Mouse (Mus musculus): ENCODE measurements around the gene Prss53. TPM values are rescaled to one million over a fixed set of nuclear protein-coding genes. Genes with fewer than 3 reads are reported as not detected.
"Not testable (repeated sequence)": the region's sequence is repeated elsewhere in the genome, so short reads cannot be mapped to it uniquely, and the experiment has no call there.

Gene Prss53
- total RNA-seq, 4 experiments from 2014 or later = 2.0 to 4.0 (median 2.8) TPM

DNA sequence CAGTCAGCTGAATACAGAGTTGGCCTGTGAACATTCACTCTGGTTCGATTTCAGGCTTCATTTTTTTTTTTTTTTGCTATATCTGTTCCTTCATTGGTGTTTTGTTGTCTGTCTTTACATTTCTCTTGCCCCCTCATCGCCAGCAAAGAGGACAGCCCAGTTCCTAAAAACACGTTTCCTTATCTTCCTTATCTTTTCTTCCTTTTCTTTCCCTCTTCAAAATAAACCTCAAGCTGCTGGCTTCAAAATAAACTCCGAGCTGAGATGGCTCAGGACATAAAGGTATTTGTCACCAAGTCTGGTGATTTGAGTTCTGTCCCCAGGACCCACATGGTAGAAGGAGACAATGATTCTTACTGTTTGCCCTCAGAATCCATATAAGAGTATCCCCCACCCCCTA, 22.2 kb upstream of the Prss53 start:
- DNase-seq (ENCODE audit: low spot score in 2 of 2) = no peak

- peak; percentile 82 to 84 for DNase-seq (ENCODE audit: low spot score in 2 of 2)
Measured at GRCm38 (mm10) chr7:127912190-127912871, 21.6 kb upstream of the Prss53 start, which contains the start of gene Kat8. Gene Kat8, plus strand, starts transcription at chr7:127912516.

GRCm38 (mm10) chr7:127908656-127909055, 17.9 kb upstream of the Prss53 start:
- DNase-seq (ENCODE audit: low spot score in 2 of 2) = no peak

- DNase-seq (ENCODE audit: low spot score in 2 of 2) = no peak
Measured at GRCm38 (mm10) chr7:127907939-127908338, 17.2 kb upstream of the Prss53 start.

- DNase-seq (ENCODE audit: low spot score in 2 of 2) = peak; percentile 68 to 78
Measured at GRCm38 (mm10) chr7:127903971-127904796, 13.4 kb upstream of the Prss53 start, which contains the start of gene Bckdk. Gene Bckdk, plus strand, starts transcription at chr7:127904082.

DNA sequence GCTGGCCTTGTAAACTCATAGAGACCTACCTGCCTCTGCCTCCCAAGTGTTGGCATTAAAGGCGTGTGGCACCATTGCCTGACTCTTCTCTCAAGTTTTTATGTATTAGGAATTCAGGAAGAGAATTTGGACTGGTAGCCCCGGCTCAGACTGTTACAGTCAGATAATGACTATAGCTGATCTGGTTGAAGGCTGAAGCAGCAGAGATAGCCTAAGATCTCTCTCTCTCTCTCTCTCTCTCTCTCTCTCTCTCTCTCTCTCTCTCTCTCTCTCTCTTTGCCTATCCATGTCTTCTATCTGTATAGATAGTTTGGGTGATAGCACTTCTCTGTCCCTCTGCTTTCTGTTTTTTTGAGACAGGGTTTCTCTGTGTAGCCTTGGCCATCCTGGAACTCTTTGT, 11.0 kb upstream of the Prss53 start:
- no peak for DNase-seq (ENCODE audit: low spot score in 2 of 2)

DNA sequence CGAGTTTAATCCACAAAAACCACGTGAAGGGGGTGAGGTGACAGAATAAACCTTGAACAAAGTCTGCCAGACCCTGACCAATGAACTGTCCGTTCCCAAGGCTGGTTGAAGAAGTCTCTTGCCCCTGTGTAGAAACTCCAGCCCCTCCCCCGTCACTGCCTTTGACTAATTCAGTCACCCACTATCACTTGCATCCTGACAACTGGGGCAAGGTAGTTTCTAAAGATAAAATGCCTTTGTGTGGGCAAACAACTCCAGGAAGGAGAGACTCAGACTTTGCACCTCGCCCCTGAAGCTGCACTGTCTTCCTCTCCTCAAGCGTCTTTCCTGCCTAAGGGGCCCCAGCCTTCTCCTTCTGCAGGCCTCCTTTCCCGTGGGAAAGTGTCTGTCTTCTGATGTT, 9.2 kb upstream of the Prss53 start:
- no peak for DNase-seq (ENCODE audit: low spot score in 2 of 2)

DNA sequence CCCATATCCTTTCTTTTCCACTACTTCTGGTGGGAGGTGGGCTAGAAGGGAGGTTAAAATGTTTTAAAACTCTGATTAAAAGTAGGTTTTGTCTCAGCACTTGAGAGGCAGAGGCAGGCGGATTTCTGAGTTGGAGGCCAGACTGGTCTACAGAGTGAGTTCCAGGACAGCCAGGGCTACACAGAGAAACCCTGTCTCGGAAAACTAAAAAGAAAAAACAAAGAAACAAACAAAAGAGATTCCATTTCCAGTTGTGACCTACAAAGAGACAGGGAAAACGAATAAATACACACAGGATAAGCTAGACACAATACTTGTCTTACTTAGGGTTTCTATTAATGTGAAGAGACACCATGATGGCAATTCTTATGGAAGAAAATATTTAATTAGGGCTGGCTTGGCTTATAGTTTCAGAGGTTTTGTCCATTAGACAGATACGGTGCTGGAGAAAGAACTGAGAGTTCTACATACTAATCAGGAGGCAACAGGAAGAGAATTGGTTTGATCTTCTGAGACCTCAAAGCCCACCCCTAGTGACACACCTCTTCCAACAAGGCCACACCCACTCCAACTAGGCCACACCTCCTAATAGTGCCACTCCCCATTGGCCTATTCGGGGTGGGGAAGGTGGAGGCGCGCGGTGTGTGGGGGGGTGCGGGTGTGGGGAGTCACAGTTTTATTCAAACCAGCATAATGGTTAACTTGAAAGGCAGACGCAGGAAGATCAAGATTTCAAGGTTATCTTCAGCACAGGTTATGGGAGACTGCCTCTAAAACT, 7.6 kb upstream of the Prss53 start:
- DNase-seq (ENCODE audit: low spot score in 2 of 2) = no peak

DNA sequence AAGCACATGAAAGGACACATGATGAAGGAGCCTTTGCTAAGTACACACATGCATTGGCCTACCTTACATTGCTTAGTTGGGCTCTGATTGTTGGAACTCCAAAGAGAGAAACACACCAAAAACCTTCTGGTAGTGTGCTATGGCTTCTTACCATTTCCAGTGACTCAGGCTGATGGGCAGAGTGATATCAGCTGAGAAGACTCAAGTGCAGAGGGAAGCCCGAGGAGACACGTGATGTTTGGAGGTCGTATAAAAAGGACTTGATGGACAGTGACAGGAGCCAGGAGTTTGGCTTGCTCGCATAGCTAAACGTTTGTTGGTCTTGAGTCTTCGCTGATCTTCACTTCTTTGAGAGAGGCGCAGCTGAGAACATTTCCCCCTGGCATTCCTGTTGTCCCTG, 6.8 kb upstream of the Prss53 start:
- DNase-seq (ENCODE audit: low spot score in 2 of 2) = no peak

DNA sequence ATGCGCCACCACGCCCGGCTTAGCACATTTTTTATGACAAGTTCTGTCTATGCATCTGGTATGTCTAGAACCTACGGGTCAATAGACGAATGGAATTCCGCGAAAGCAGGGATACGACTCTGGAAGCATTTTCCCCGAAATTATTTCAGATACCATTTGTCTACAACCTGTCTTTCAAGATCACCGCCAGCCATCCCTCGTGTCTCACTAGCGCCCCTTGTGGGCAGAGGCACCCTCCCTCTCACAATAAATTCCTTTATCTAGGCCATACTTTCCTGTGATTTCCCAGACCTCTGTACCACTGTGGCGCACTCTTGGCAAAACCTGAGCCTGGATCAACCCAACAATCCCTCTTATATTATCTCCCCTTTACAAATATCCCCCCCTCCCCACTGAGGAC, 5.6 kb upstream of the Prss53 start:
- peak in 1 of 2 experiments; percentile 51 for DNase-seq (ENCODE audit: low spot score in 2 of 2)

GRCm38 (mm10) chr7:127895891-127896290, 5.1 kb upstream of the Prss53 start:
- not testable (repeated sequence) for DNase-seq (ENCODE audit: low spot score in 2 of 2)

- DNase-seq (ENCODE audit: low spot score in 2 of 2) = peak; percentile 94 to 95
Measured at GRCm38 (mm10) chr7:127895442-127895841, 4.7 kb upstream of the Prss53 start, which contains the start of the genes Gm21974 and Vkorc1. Gene Gm21974, minus strand, starts transcription at chr7:127895454. Gene Vkorc1, minus strand, starts transcription at chr7:127895617.

DNA sequence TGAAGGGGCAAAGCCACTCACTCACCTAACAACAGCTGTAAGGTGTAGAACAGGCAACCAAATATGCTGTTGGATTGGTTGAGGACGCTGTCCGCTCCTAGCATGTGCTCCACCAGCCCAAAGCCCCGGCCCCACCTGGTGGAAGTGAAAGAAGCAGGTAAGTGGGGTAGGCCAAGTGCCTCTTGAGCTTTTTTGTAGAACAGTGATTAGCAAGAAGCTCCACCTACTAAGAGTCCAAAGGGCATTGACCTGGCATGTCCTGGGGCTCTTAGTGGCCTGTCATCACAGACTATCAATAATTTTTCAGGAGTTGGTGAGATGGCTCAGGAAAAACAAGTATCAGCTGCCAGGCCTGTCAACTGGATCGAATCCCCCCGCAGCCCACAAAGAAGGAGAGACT, 3.7 kb upstream of the Prss53 start:
- no peak for DNase-seq (ENCODE audit: low spot score in 2 of 2)

DNA sequence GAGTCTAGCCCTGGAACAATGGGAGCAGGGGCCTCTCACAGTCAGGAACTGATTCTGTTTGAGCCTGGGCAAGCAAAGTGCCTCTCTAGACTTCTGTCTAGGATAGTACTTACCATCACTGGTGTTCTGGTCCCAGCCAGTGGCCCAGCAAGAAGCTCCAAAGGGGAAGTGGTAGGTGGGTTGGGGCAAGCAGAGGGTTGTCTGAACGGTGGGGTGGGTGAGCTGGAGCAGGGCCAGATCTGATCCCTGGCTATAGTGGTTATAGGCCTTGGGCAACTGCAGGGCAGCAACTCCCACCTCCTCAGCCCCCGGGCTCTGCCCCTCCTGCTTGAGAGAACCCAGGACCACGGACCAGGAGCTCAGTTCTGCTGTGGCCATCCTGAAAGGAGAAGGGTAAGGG, 1.9 kb downstream of the Prss53 start:
- no peak for DNase-seq (ENCODE audit: low spot score in 2 of 2)

DNA sequence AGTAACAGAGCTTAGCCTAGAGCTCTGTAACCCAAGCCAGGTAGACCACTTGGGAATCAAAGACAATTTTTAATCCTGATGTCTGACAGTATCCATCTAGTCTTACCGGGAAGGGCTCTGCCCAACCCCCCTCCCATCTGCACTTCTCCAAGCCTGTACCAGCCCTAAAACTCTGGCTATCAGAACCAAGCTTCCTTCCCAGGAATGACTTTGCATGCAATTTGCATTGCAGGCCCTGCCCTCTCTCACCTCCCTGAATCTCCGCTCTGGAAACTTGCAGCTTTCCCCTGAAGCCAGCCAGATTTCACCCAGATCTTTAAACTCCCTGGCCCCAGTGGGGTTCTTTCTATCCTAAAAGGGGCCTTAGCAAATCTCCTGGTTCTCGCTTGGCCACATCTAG, 3.0 kb downstream of the Prss53 start:
- DNase-seq (ENCODE audit: low spot score in 2 of 2) = no peak

- DNase-seq (ENCODE audit: low spot score in 2 of 2) = no peak
Measured at GRCm38 (mm10) chr7:127887191-127887590, 3.6 kb downstream of the Prss53 start.

- DNase-seq (ENCODE audit: low spot score in 2 of 2) = no peak
Measured at GRCm38 (mm10) chr7:127886551-127886950, 4.2 kb downstream of the Prss53 start.

DNA sequence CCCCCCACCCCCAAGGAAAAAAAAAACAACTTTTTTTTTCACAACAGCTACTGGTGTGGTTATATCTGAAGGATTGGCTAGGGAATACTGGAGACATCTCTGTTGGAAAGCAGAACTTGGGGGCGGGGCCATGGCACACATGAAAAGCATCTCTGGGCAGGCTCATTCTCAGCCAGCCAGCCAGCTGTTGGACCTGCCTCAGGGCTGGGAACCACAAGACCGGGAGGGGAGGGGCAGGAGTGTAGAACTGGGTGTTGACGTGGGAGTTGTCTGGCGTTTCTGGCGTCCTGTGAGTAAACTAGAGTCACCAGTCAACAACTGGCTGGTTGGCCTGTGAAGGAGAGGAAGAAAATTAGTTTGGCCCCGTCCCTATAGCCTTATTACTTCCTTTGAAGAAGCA, 4.8 kb downstream of the Prss53 start:
- DNase-seq (ENCODE audit: low spot score in 2 of 2) = peak in 1 of 2 experiments; percentile 50

- DNase-seq (ENCODE audit: low spot score in 2 of 2) = no peak
Measured at GRCm38 (mm10) chr7:127880431-127880830, 10.3 kb downstream of the Prss53 start.

GRCm38 (mm10) chr7:127879301-127879700, 11.5 kb downstream of the Prss53 start:
- no peak for DNase-seq (ENCODE audit: low spot score in 2 of 2)

GRCm38 (mm10) chr7:127876467-127877348, 14.1 kb downstream of the Prss53 start, which contains the start of gene Zfp668:
Gene Zfp668, minus strand, starts transcription at chr7:127876828.
- DNase-seq (ENCODE audit: low spot score in 2 of 2) = peak; percentile 81 to 89
